Mouse (Mus musculus): Measurements from ENCODE around the gene Trappc6a. TPM values are rescaled to one million over a fixed set of nuclear protein-coding genes. Genes with fewer than 3 reads are reported as not detected.

The Trappc6a gene
- total and polyA plus RNA-seq, 3 experiments, result 41.1 to 201 (median 72.2) TPM

DNA sequence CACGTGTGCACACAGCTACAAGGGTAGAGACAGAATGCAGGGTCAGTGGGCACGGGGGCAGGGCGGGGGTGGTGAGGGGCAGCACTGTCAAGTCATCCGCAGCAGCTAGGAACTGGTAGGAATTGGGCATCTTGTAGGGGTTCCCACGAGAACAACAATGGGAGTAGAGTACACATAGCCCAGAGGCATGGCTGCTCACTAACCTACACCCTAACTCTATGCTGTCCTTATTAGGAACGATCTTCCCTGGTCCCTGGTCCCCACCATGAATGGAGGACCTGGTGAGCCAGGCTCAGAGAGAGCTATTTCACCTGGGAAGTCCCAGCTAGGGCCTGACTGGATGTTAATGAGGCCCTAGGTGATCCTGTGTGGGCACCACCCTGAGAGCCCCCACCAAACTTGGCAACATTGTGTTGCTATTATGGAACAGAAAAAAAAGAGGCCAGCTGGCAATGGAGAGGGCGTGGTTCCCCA, 33.5 kb downstream of the Trappc6a start:
- Histone ChIP-seq H3K9ac (ENCODE audit: insufficient read depth, low read depth) (no peak overlapping the region), H3K4me1 (ENCODE audit: control insufficient read depth in 1 of 2, insufficient read depth in 2 of 2) (peaks cover 8 to 51% of the 10 kb centered on the region in 2 experiments), H3K79me2 (replicated peaks; ENCODE audit: control insufficient read depth, extremely low read depth, insufficient read depth, poor library complexity, severe bottlenecking) (peaks cover 8% of the 10 kb centered on the region), H3K4me2 (ENCODE audit: insufficient read depth, low read depth, poor library complexity, severe bottlenecking) (no peak overlapping the region), H3K9me3 (replicated peaks; ENCODE audit: low read length) (no peaks in the 10 kb centered on the region), H3K27me3 (replicated peaks) (no peaks in the 10 kb centered on the region), H3K36me3 (replicated peaks in 1 of 2; ENCODE audit: control insufficient read depth in 1 of 2, insufficient read depth in 1 of 2, low read length in 1 of 2) (peaks cover 7 to 73% of the 10 kb centered on the region in 2 experiments), H3K27ac (ENCODE audit: insufficient read depth, low read depth) (no peak overlapping the region), H3K4me3 (replicated peaks in 1 of 3; ENCODE audit: low read depth in 2 of 3, low read length in 2 of 3, poor library complexity in 1 of 3) (no peak overlapping the region)
- TF ChIP-seq GABPA (IDR thresholded peaks at IDR 0.05; ENCODE audit: insufficient replicate concordance, low read depth, low read length), result no peak
- no peak for TF ChIP-seq JUND (conservative IDR thresholded peaks at IDR 0.05; ENCODE audit: low read depth, low read length)
- no peak for TF ChIP-seq TBP (conservative IDR thresholded peaks at IDR 0.05; ENCODE audit: low read depth, low read length)
- TF ChIP-seq POLR2A (IDR thresholded peaks at IDR 0.05; ENCODE audit: low read depth, low read length), result no peak
- TF ChIP-seq CTCF (conservative IDR thresholded peaks at IDR 0.05 in 1 of 2, IDR thresholded peaks at IDR 0.05 in 1 of 2; ENCODE audit: low read depth in 2 of 2, low read length in 2 of 2), result no peak
- no peak for TF ChIP-seq RCOR1 (conservative IDR thresholded peaks at IDR 0.05; ENCODE audit: low read depth, low read length)
- TF ChIP-seq ELF1 (IDR thresholded peaks at IDR 0.05; ENCODE audit: low read depth, low read length), result no peak
- TF ChIP-seq IRF4 (IDR thresholded peaks at IDR 0.05; ENCODE audit: low read depth, low read length), result no peak
- no peak for TF ChIP-seq KAT2A (IDR thresholded peaks at IDR 0.05; ENCODE audit: insufficient replicate concordance, low read length)
- no peak for TF ChIP-seq MEF2A (IDR thresholded peaks at IDR 0.05; ENCODE audit: borderline replicate concordance, low read depth, low read length)
- no peak for TF ChIP-seq SMC3 (IDR thresholded peaks at IDR 0.05; ENCODE audit: low read depth, low read length)
- TF ChIP-seq MXI1 (IDR thresholded peaks at IDR 0.05; ENCODE audit: low read depth, low read length), result no peak
- TF ChIP-seq JUN (IDR thresholded peaks at IDR 0.05; ENCODE audit: insufficient read depth, low read depth, low read length), result no peak
- no peak for TF ChIP-seq EP300 (IDR thresholded peaks at IDR 0.05; ENCODE audit: low read length)
- TF ChIP-seq MAFK (IDR thresholded peaks at IDR 0.05; ENCODE audit: insufficient replicate concordance, low read length), result no peak
- no peak for TF ChIP-seq PAX5 (IDR thresholded peaks at IDR 0.05; ENCODE audit: low read length)
- no peak for TF ChIP-seq POLR2AphosphoS2 (IDR thresholded peaks at IDR 0.05; ENCODE audit: low read depth, low read length)
- no peak for TF ChIP-seq ZNF384 (IDR thresholded peaks at IDR 0.05; ENCODE audit: low read depth, low read length)
- no peak for TF ChIP-seq ZMIZ1 (IDR thresholded peaks at IDR 0.05; ENCODE audit: low read depth, low read length)
- in situ Hi-C loops (cut with MboI; ENCODE audit: low pct_ligation_motif_present, low pct_unique_long_range_greater_than_20kb, low sequenced_read_pairs) (loop anchor here (5.0 kb wide), 1 partner anchor 34 kb away; the partner anchor contains the start of genes Bloc1s3 and Trappc6a), dilution Hi-C loops (cut with MboI; ENCODE audit: extremely low pct_ligation_motif_present, extremely low pct_unique_long_range_greater_than_20kb, low sequenced_read_pairs) (no loop called here)
- no peak for DNase-seq (ENCODE audit: extremely low read depth)

- H3K36me3 ChIP-seq (replicated peaks in 1 of 2; ENCODE audit: control insufficient read depth in 1 of 2, insufficient read depth in 1 of 2, low read length in 1 of 2), result peaks cover 5 to 75% of the 10 kb centered on the region in 2 experiments
- no peaks in the 10 kb centered on the region for H3K27me3 ChIP-seq (replicated peaks)
- no peaks in the 10 kb centered on the region for H3K9me3 ChIP-seq (replicated peaks; ENCODE audit: low read length)
- H3K4me2 ChIP-seq (ENCODE audit: insufficient read depth, low read depth, poor library complexity, severe bottlenecking), result no peak overlapping the region
- peaks cover 11% of the 10 kb centered on the region for H3K79me2 ChIP-seq (replicated peaks; ENCODE audit: control insufficient read depth, extremely low read depth, insufficient read depth, poor library complexity, severe bottlenecking)
- H3K27ac ChIP-seq (ENCODE audit: insufficient read depth, low read depth), result no peak overlapping the region
- no peak overlapping the region for H3K9ac ChIP-seq (ENCODE audit: insufficient read depth, low read depth)
- TF ChIP-seq MAX (IDR thresholded peaks at IDR 0.05; ENCODE audit: low read length), result no peak
- TF ChIP-seq RAD21 (IDR thresholded peaks at IDR 0.05; ENCODE audit: low read depth, low read length), result no peak
- TF ChIP-seq UBTF (IDR thresholded peaks at IDR 0.05; ENCODE audit: low read depth, low read length), result no peak
- no peak for TF ChIP-seq ZKSCAN1 (IDR thresholded peaks at IDR 0.05; ENCODE audit: borderline replicate concordance, low read depth, low read length)
- TF ChIP-seq E2F4 (IDR thresholded peaks at IDR 0.05; ENCODE audit: insufficient replicate concordance, low read depth, low read length), result no peak
- TF ChIP-seq SIN3A (IDR thresholded peaks at IDR 0.05; ENCODE audit: low read length), result no peak
- no peak for TF ChIP-seq RCOR1 (conservative IDR thresholded peaks at IDR 0.05; ENCODE audit: low read depth, low read length)
- TF ChIP-seq HCFC1 (IDR thresholded peaks at IDR 0.05; ENCODE audit: low read depth, low read length), result no peak
- peaks cover 8 to 52% of the 10 kb centered on the region in 2 experiments for H3K4me1 ChIP-seq (ENCODE audit: control insufficient read depth in 1 of 2, insufficient read depth in 2 of 2)
- dilution Hi-C loops (cut with MboI; ENCODE audit: extremely low pct_ligation_motif_present, extremely low pct_unique_long_range_greater_than_20kb, low sequenced_read_pairs) (no loop called here), in situ Hi-C loops (cut with MboI; ENCODE audit: low pct_ligation_motif_present, low pct_unique_long_range_greater_than_20kb, low sequenced_read_pairs) (loop anchor here (5.0 kb wide), 1 partner anchor 35 kb away; the partner anchor contains the start of genes Bloc1s3 and Trappc6a)
- H3K4me3 ChIP-seq (replicated peaks in 1 of 3; ENCODE audit: low read depth in 2 of 3, low read length in 2 of 3, poor library complexity in 1 of 3), result no peak overlapping the region
- DNase-seq (ENCODE audit: extremely low read depth), result no peak
These were observed 34.0 kb downstream of the Trappc6a start for GRCm38 (mm10) chr7:19542155-19542691.
